Mouse (Mus musculus): ENCODE measurements around the gene Slc25a38. TPM values are rescaled to one million over a fixed set of nuclear protein-coding genes. Genes with fewer than 3 reads are reported as not detected.

The Slc25a38 gene
- polyA plus RNA-seq, 1 experiment from 2014 or later = 33.2 TPM

- Histone ChIP-seq H3K9me3 (replicated peaks; ENCODE audit: control insufficient read depth, low read length) (no peaks in the 10 kb centered on the region), H3K36me3 (replicated peaks; ENCODE audit: control insufficient read depth, insufficient read depth, low read depth, low read length) (no peaks in the 10 kb centered on the region; the same call in 1 of the 2 replicates), H3K27me3 (ENCODE audit: control insufficient read depth, insufficient read depth, low read length) (no peaks in the 10 kb centered on the region), H3K27ac (replicated peaks; ENCODE audit: low read depth, low read length) (no peak overlapping the region), H3K4me2 (ENCODE audit: low read depth, low read length) (no peak overlapping the region), H3K4me1 (ENCODE audit: control insufficient read depth, insufficient read depth, low read length) (no peaks in the 10 kb centered on the region), H3K4me3 (ENCODE audit: low read depth, low read length) (no peak overlapping the region), H3K9ac (replicated peaks; ENCODE audit: low read length) (no peak overlapping the region)
- DNase-seq (ENCODE audit: low spot score) = no peak
- ATAC-seq (replicated peaks; ENCODE audit: insufficient number of reproducible peaks, low FRiP score, low TSS enrichment, low read depth) = no peak
- WGBS = 82% methylated on average over 4 of the region's 4 CpGs
These were observed 8.0 kb downstream of the Slc25a38 start for GRCm38 (mm10) chr9:120118212-120118611.

GRCm38 (mm10) chr9:120120503-120120902, 10.3 kb downstream of the Slc25a38 start:
- ATAC-seq (replicated peaks; ENCODE audit: insufficient number of reproducible peaks, low FRiP score, low TSS enrichment, low read depth) (no peak), DNase-seq (ENCODE audit: low spot score) (no peak)
- Histone ChIP-seq H3K27ac (replicated peaks; ENCODE audit: low read depth, low read length) (no peak overlapping the region), H3K4me1 (ENCODE audit: control insufficient read depth, insufficient read depth, low read length) (no peaks in the 10 kb centered on the region), H3K27me3 (ENCODE audit: control insufficient read depth, insufficient read depth, low read length) (no peaks in the 10 kb centered on the region), H3K4me2 (ENCODE audit: low read depth, low read length) (no peak overlapping the region), H3K4me3 (ENCODE audit: low read depth, low read length) (no peak overlapping the region), H3K9me3 (replicated peaks; ENCODE audit: control insufficient read depth, low read length) (no peaks in the 10 kb centered on the region), H3K36me3 (replicated peaks; ENCODE audit: control insufficient read depth, insufficient read depth, low read depth, low read length) (no peaks in the 10 kb centered on the region; the same call in none of the 2 replicates), H3K9ac (replicated peaks; ENCODE audit: low read length) (no peak overlapping the region)
- 93% methylated on average over 7 of the region's 7 CpGs for WGBS

DNA sequence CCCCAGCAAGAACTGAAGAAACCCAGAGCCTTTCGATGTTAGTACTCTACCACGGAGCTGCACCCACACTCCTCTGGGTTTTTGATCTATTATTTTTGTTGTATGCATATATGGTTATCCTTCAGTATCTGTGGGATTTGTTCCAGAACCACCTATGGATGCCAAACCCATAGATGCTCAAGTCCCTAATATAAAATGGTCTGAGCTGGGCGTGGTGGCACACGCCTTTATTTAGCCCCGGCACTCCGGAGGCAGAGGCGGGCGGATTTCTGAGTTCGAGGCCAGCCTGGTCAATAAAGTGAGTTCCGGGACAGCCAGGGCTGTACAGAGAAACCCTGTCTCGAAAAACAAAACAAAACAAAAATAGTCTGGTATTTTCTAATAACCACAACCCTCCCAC, 16.7 kb downstream of the Slc25a38 start:
- Histone ChIP-seq H3K9ac (replicated peaks; ENCODE audit: low read length) (peak overlapping the region; percentile 49), H3K27ac (replicated peaks; ENCODE audit: low read depth, low read length) (peak overlapping the region; percentile 56), H3K4me3 (ENCODE audit: low read depth, low read length) (peak overlapping the region; percentile 23), H3K36me3 (replicated peaks; ENCODE audit: control insufficient read depth, insufficient read depth, low read depth, low read length) (peaks cover 10% of the 10 kb centered on the region), H3K27me3 (ENCODE audit: control insufficient read depth, insufficient read depth, low read length) (no peaks in the 10 kb centered on the region), H3K9me3 (replicated peaks; ENCODE audit: control insufficient read depth, low read length) (no peaks in the 10 kb centered on the region), H3K4me1 (ENCODE audit: control insufficient read depth, insufficient read depth, low read length) (no peaks in the 10 kb centered on the region), H3K4me2 (ENCODE audit: low read depth, low read length) (peak overlapping the region; percentile 36)
- ATAC-seq (replicated peaks; ENCODE audit: insufficient number of reproducible peaks, low FRiP score, low TSS enrichment, low read depth) (peak; percentile 1; the same call in 1 of the 2 replicates), DNase-seq (ENCODE audit: low spot score) (no peak)
- WGBS = 64% methylated on average over 11 of the region's 11 CpGs

GRCm38 (mm10) chr9:120127538-120128251, 17.5 kb downstream of the Slc25a38 start, which contains the start of gene Rpsa:
TSS of gene Rpsa (plus strand) at chr9:120127689.
- peak within 1 kb of the TSS; percentile 100 for H3K9ac ChIP-seq (replicated peaks; ENCODE audit: low read length)
- H3K27me3 ChIP-seq (ENCODE audit: control insufficient read depth, insufficient read depth, low read length) = no peaks in the 10 kb centered on the region
- ATAC-seq (replicated peaks; ENCODE audit: insufficient number of reproducible peaks, low FRiP score, low TSS enrichment, low read depth) (peak; percentile 94), DNase-seq (ENCODE audit: low spot score) (peak; percentile 99)
- H3K36me3 ChIP-seq (replicated peaks; ENCODE audit: control insufficient read depth, insufficient read depth, low read depth, low read length) = peaks cover 10% of the 10 kb centered on the region
- no peaks in the 10 kb centered on the region for H3K9me3 ChIP-seq (replicated peaks; ENCODE audit: control insufficient read depth, low read length)
- peak within 1 kb of the TSS; percentile 77 for H3K4me2 ChIP-seq (ENCODE audit: low read depth, low read length)
- H3K27ac ChIP-seq (replicated peaks; ENCODE audit: low read depth, low read length) = peak within 1 kb of the TSS; percentile 86
- no peaks in the 10 kb centered on the region for H3K4me1 ChIP-seq (ENCODE audit: control insufficient read depth, insufficient read depth, low read length)
- under 1% methylated on average over 64 of the region's 72 CpGs for WGBS
- peak within 1 kb of the TSS; percentile 97 for H3K4me3 ChIP-seq (ENCODE audit: low read depth, low read length)

GRCm38 (mm10) chr9:120129276-120129675, 19.1 kb downstream of the Slc25a38 start:
- Histone ChIP-seq H3K9ac (replicated peaks; ENCODE audit: low read length) (peak overlapping the region; percentile 100), H3K4me2 (ENCODE audit: low read depth, low read length) (peak overlapping the region; percentile 77), H3K27ac (replicated peaks; ENCODE audit: low read depth, low read length) (no peak overlapping the region), H3K4me3 (ENCODE audit: low read depth, low read length) (peak overlapping the region; percentile 97), H3K9me3 (replicated peaks; ENCODE audit: control insufficient read depth, low read length) (no peaks in the 10 kb centered on the region), H3K27me3 (ENCODE audit: control insufficient read depth, insufficient read depth, low read length) (no peaks in the 10 kb centered on the region), H3K36me3 (replicated peaks; ENCODE audit: control insufficient read depth, insufficient read depth, low read depth, low read length) (peaks cover 10% of the 10 kb centered on the region), H3K4me1 (ENCODE audit: control insufficient read depth, insufficient read depth, low read length) (no peaks in the 10 kb centered on the region)
- ATAC-seq (replicated peaks; ENCODE audit: insufficient number of reproducible peaks, low FRiP score, low TSS enrichment, low read depth) = no peak
- no peak for DNase-seq (ENCODE audit: low spot score)
- 78% methylated on average over 10 of the region's 10 CpGs for WGBS

GRCm38 (mm10) chr9:120131784-120132288, 21.7 kb downstream of the Slc25a38 start:
- ATAC-seq (replicated peaks; ENCODE audit: insufficient number of reproducible peaks, low FRiP score, low TSS enrichment, low read depth) (no peak), DNase-seq (ENCODE audit: low spot score) (no peak)
- H3K27ac ChIP-seq (replicated peaks; ENCODE audit: low read depth, low read length) = no peak overlapping the region
- no peak overlapping the region for H3K4me3 ChIP-seq (ENCODE audit: low read depth, low read length)
- H3K36me3 ChIP-seq (replicated peaks; ENCODE audit: control insufficient read depth, insufficient read depth, low read depth, low read length) = peaks cover 10% of the 10 kb centered on the region
- no peak overlapping the region for H3K9ac ChIP-seq (replicated peaks; ENCODE audit: low read length)
- no peaks in the 10 kb centered on the region for H3K27me3 ChIP-seq (ENCODE audit: control insufficient read depth, insufficient read depth, low read length)
- no peaks in the 10 kb centered on the region for H3K4me1 ChIP-seq (ENCODE audit: control insufficient read depth, insufficient read depth, low read length)
- H3K9me3 ChIP-seq (replicated peaks; ENCODE audit: control insufficient read depth, low read length) = no peaks in the 10 kb centered on the region
- 87% methylated on average over 3 of the region's 3 CpGs for WGBS
- H3K4me2 ChIP-seq (ENCODE audit: low read depth, low read length) = no peak overlapping the region

GRCm38 (mm10) chr9:120132980-120133754, 23.0 kb downstream of the Slc25a38 start:
- Histone ChIP-seq H3K4me2 (ENCODE audit: low read depth, low read length) (no peak overlapping the region), H3K4me3 (ENCODE audit: low read depth, low read length) (no peak overlapping the region), H3K27me3 (ENCODE audit: control insufficient read depth, insufficient read depth, low read length) (no peaks in the 10 kb centered on the region), H3K27ac (replicated peaks; ENCODE audit: low read depth, low read length) (no peak overlapping the region), H3K9me3 (replicated peaks; ENCODE audit: control insufficient read depth, low read length) (no peaks in the 10 kb centered on the region), H3K4me1 (ENCODE audit: control insufficient read depth, insufficient read depth, low read length) (no peaks in the 10 kb centered on the region), H3K36me3 (replicated peaks; ENCODE audit: control insufficient read depth, insufficient read depth, low read depth, low read length) (peaks cover 10% of the 10 kb centered on the region), H3K9ac (replicated peaks; ENCODE audit: low read length) (no peak overlapping the region)
- DNase-seq (ENCODE audit: low spot score) (peak; percentile 24), ATAC-seq (replicated peaks; ENCODE audit: insufficient number of reproducible peaks, low FRiP score, low TSS enrichment, low read depth) (no peak)
- 33% methylated on average over 8 of the region's 8 CpGs for WGBS
